Mouse (Mus musculus) midbrain, embryonic 11.5 days (tissue): ENCODE measurements around the gene Tex52. TPM values are rescaled to one million over a fixed set of nuclear protein-coding genes. Genes with fewer than 3 reads are reported as not detected.

Source experiments
- ATAC-seq: fragments of 200-750 bp; cut with Nextera tagmentation; 2 replicates; pipeline ENCODE4 v1.8.0; 2017; ENCODE audit warnings: moderate TSS enrichment, moderate library complexity; ENCODE audit not compliant: low FRiP score
- DNase-seq: peaks from one replicate; pipeline ENCODE4 v3.0.0; 2015; ENCODE audit warnings: low spot score; ENCODE audit errors: missing footprints
- H3K27ac ChIP-seq: fragments of 300-500 bp; sonication (generic); 2 replicates; pipeline ENCODE4 v1.5.1; 2014; ENCODE audit warnings: low read depth, low read length
- H3K27me3 ChIP-seq: fragments of 300-500 bp; sonication (generic); 2 replicates; pipeline ENCODE4 v1.6.1; 2014; ENCODE audit warnings: mild to moderate bottlenecking, low read length, moderate library complexity, mixed read lengths; ENCODE audit not compliant: control insufficient read depth, insufficient read depth
- H3K36me3 ChIP-seq: fragments of 300-500 bp; sonication (generic); 2 replicates; pipeline ENCODE4 v1.6.1; 2014; ENCODE audit warnings: mild to moderate bottlenecking, low read length, moderate library complexity, mixed read lengths; ENCODE audit not compliant: control insufficient read depth, insufficient read depth
- H3K4me1 ChIP-seq: fragments of 300-500 bp; sonication (generic); 2 replicates; pipeline ENCODE4 v1.6.1; 2014; ENCODE audit warnings: low read length; ENCODE audit not compliant: control insufficient read depth, insufficient read depth
- H3K4me2 ChIP-seq: fragments of 300-500 bp; sonication (generic); 2 replicates; pipeline ENCODE4 v1.6.1; 2014; ENCODE audit warnings: mild to moderate bottlenecking, moderate library complexity
- H3K4me3 ChIP-seq: fragments of 300-500 bp; sonication (generic); 2 replicates; pipeline ENCODE4 v1.5.1; 2014; ENCODE audit warnings: low read depth, low read length
- H3K9ac ChIP-seq: fragments of 300-500 bp; sonication (generic); 2 replicates; pipeline ENCODE4 v1.6.1; 2014; ENCODE audit warnings: low read length
- H3K9me3 ChIP-seq: fragments of 300-500 bp; sonication (generic); 2 replicates; pipeline ENCODE4 v1.6.1; 2016; ENCODE audit warnings: low read length; ENCODE audit not compliant: control insufficient read depth
- WGBS: fragments of 180-500 bp; shearing (Covaris S2); extraction: QIAGEN DNeasy Blood & Tissue Kit; methylation state at CpG from one replicate; pipeline ENCODE4 v1.1.7; 2014; 5-methylcytosine and 5-hydroxymethylcytosine counted together
- polyA plus RNA-seq: library from polyadenylated mRNA; unstranded; fragments of >200 nt; fragmentation: Nextera tagmentation; extraction: Ambion mirVana; gene quantifications from 2 replicates; pipeline ENCODE4 v1.2.1, GENCODE M21; 2014

Gene Tex52
- polyA plus RNA-seq, 1 experiment from 2014 or later, result 0.44 TPM

- H3K9ac ChIP-seq, result no peak overlapping the region
- 83% methylated on average over 7 of the region's 7 CpGs for WGBS
- DNase-seq (no peak), ATAC-seq (no peak)
- no peaks in the 10 kb centered on the region for H3K27me3 ChIP-seq
- H3K4me3 ChIP-seq, result no peak overlapping the region
- no peak overlapping the region for H3K27ac ChIP-seq
- no peaks in the 10 kb centered on the region for H3K4me1 ChIP-seq
- H3K9me3 ChIP-seq, result no peaks in the 10 kb centered on the region
- no peaks in the 10 kb centered on the region for H3K36me3 ChIP-seq
- no peak overlapping the region for H3K4me2 ChIP-seq
These were observed 22.5 kb downstream of the Tex52 start for GRCm38 (mm10) chr6:128397574-128398261.

GRCm38 (mm10) chr6:128398996-128399395 is 23.7 kb downstream of the Tex52 start, which contains the start of gene Nrip2:
Gene Nrip2, plus strand, starts transcription at chr6:128399296.
- H3K4me3 ChIP-seq, result no peak within 1 kb of the TSS
- no peak within 1 kb of the TSS for H3K4me2 ChIP-seq
- H3K27ac ChIP-seq, result no peak within 1 kb of the TSS
- no peak for DNase-seq
- no peaks in the 10 kb centered on the region for H3K27me3 ChIP-seq
- H3K9ac ChIP-seq, result no peak within 1 kb of the TSS; the same call in 1 of the 2 replicates
- no peaks in the 10 kb centered on the region for H3K9me3 ChIP-seq
- H3K36me3 ChIP-seq, result no peaks in the 10 kb centered on the region
- no peaks in the 10 kb centered on the region for H3K4me1 ChIP-seq
- ATAC-seq, result no peak
- WGBS, result 81% methylated on average over 3 of the region's 3 CpGs

GRCm38 (mm10) chr6:128399421-128400185 is 24.3 kb downstream of the Tex52 start:
- Histone ChIP-seq H3K27ac (no peak overlapping the region), H3K9me3 (no peaks in the 10 kb centered on the region), H3K4me2 (no peak overlapping the region), H3K4me1 (no peaks in the 10 kb centered on the region), H3K27me3 (no peaks in the 10 kb centered on the region), H3K9ac (no peak overlapping the region; the same call in 1 of the 2 replicates), H3K36me3 (no peaks in the 10 kb centered on the region), H3K4me3 (no peak overlapping the region)
- ATAC-seq, result peak; percentile 78
- DNase-seq, result no peak
- WGBS, result 53% methylated on average over 21 of the region's 21 CpGs

GRCm38 (mm10) chr6:128404708-128405107 is 29.5 kb downstream of the Tex52 start:
- no peak overlapping the region for H3K27ac ChIP-seq
- H3K4me2 ChIP-seq, result no peak overlapping the region
- H3K27me3 ChIP-seq, result no peaks in the 10 kb centered on the region
- WGBS, result 56% methylated on average over 5 of the region's 5 CpGs
- no peak overlapping the region for H3K4me3 ChIP-seq
- no peak for ATAC-seq
- no peaks in the 10 kb centered on the region for H3K4me1 ChIP-seq
- no peak overlapping the region for H3K9ac ChIP-seq
- no peaks in the 10 kb centered on the region for H3K9me3 ChIP-seq
- peaks cover 14% of the 10 kb centered on the region for H3K36me3 ChIP-seq
- no peak for DNase-seq

GRCm38 (mm10) chr6:128408544-128409125 is 33.4 kb downstream of the Tex52 start:
- H3K9ac ChIP-seq, result no peak overlapping the region
- H3K9me3 ChIP-seq, result no peaks in the 10 kb centered on the region
- WGBS, result 85% methylated on average over 7 of the region's 7 CpGs
- ATAC-seq, result no peak
- H3K4me3 ChIP-seq, result no peak overlapping the region
- H3K4me2 ChIP-seq, result no peak overlapping the region
- H3K27me3 ChIP-seq, result no peaks in the 10 kb centered on the region
- no peak overlapping the region for H3K27ac ChIP-seq
- DNase-seq, result no peak
- H3K4me1 ChIP-seq, result no peaks in the 10 kb centered on the region
- H3K36me3 ChIP-seq, result peaks cover 25% of the 10 kb centered on the region

- H3K4me3 ChIP-seq, result no peak overlapping the region
- peaks cover 25% of the 10 kb centered on the region for H3K36me3 ChIP-seq
- ATAC-seq, result no peak
- no peaks in the 10 kb centered on the region for H3K27me3 ChIP-seq
- 95% methylated on average over 13 of the region's 13 CpGs for WGBS
- peak; percentile 56 for DNase-seq
- no peaks in the 10 kb centered on the region for H3K9me3 ChIP-seq
- no peak overlapping the region for H3K4me2 ChIP-seq
- H3K27ac ChIP-seq, result no peak overlapping the region
- H3K4me1 ChIP-seq, result no peaks in the 10 kb centered on the region
- no peak overlapping the region for H3K9ac ChIP-seq
These were observed 35.0 kb downstream of the Tex52 start for GRCm38 (mm10) chr6:128410305-128410704.

GRCm38 (mm10) chr6:128411115-128411514 is 35.9 kb downstream of the Tex52 start:
- Histone ChIP-seq H3K9ac (no peak overlapping the region), H3K4me3 (no peak overlapping the region), H3K27me3 (no peaks in the 10 kb centered on the region), H3K4me1 (no peaks in the 10 kb centered on the region), H3K4me2 (no peak overlapping the region), H3K27ac (no peak overlapping the region), H3K36me3 (peaks cover 25% of the 10 kb centered on the region), H3K9me3 (no peaks in the 10 kb centered on the region)
- DNase-seq (peak; percentile 98), ATAC-seq (peak; percentile 43; the same call in 1 of the 2 replicates)
- 14% methylated on average over 3 of the region's 3 CpGs for WGBS

GRCm38 (mm10) chr6:128416169-128416568 is 40.9 kb downstream of the Tex52 start:
- Histone ChIP-seq H3K4me3 (no peak overlapping the region), H3K27me3 (no peaks in the 10 kb centered on the region), H3K4me1 (no peaks in the 10 kb centered on the region), H3K9ac (no peak overlapping the region), H3K9me3 (no peaks in the 10 kb centered on the region), H3K4me2 (no peak overlapping the region), H3K27ac (no peak overlapping the region), H3K36me3 (peaks cover 8% of the 10 kb centered on the region)
- WGBS, result 87% methylated on average over 5 of the region's 5 CpGs
- no peak for DNase-seq
- no peak for ATAC-seq

GRCm38 (mm10) chr6:128418076-128418475 is 42.8 kb downstream of the Tex52 start:
- no peak for ATAC-seq
- Histone ChIP-seq H3K4me2 (no peak overlapping the region), H3K27me3 (no peaks in the 10 kb centered on the region), H3K36me3 (peaks cover 2% of the 10 kb centered on the region; the same call in 1 of the 2 replicates), H3K4me1 (no peaks in the 10 kb centered on the region), H3K9me3 (no peaks in the 10 kb centered on the region), H3K27ac (no peak overlapping the region), H3K9ac (no peak overlapping the region), H3K4me3 (no peak overlapping the region)
- WGBS, result 96% methylated on average over 1 of the region's 1 CpGs
- peak; percentile 57 for DNase-seq
